Mouse (Mus musculus) liver, adult (tissue): Measurements from ENCODE around the gene Car5a.

ENCODE experiments used
- GATA4 ChIP-seq: IDR thresholded peaks from 2 replicates; pipeline ENCODE4 v1.6.1; 2014; ENCODE audit warnings: mild to moderate bottlenecking, low read length; ENCODE audit not compliant: insufficient replicate concordance

Gene Car5a

DNA sequence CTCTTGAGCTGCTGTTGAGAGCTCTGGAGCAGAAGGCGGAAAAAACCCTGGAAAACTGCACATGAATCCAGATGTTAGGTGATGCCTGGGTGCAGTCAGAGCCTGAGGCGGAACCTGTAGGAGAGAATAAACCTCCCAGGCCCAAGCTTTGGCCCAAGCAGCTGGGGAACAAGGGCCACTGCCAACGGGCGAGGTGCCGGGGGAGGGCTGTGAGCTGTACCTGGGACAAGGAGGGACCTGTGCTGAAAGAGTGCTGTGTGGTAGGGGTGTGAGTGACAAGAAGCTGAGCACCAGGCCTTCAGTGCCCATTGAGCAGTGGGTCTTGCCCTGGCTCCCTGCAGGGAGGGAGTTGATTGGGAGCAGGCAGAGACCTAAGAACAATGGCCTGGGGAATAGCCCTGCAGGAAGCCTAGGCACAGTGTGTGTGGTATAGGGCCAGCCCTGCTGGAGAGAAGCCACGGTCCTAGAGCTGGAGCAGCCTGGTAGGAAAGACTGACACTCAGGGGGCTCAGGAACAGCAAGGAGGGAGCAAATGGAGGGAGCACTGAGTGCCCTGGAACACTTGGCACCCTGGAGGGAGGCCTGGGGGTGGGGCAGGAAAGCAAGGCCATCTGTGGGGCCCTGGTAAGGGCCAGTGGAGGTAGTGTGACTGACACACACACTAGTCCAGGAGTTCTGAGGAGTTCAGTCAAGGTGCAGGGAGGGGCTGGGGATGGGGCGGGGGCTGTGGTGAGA lies 22.2 kb upstream of the Car5a start:
- no peak for TF ChIP-seq GATA4

DNA sequence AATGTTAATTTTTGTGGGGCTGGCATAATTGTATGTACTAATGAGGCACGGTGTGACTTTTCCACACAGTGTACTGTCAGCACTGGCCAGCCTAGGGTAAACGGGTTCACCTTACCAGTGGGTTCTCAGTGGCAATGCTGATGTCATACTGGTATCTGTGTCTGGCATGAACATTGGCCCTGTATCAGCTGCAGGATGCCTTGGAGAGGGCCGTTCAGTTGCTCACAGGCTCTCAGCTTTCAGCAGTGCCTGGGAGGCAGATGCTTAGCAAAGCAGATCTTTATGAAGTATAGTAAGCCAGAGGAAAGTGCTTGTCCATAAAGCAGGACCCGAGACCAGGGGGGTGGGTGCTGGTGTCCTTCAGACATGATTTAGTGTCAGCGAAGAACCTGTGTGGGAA lies 21.4 kb upstream of the Car5a start:
- TF ChIP-seq GATA4, result no peak

DNA sequence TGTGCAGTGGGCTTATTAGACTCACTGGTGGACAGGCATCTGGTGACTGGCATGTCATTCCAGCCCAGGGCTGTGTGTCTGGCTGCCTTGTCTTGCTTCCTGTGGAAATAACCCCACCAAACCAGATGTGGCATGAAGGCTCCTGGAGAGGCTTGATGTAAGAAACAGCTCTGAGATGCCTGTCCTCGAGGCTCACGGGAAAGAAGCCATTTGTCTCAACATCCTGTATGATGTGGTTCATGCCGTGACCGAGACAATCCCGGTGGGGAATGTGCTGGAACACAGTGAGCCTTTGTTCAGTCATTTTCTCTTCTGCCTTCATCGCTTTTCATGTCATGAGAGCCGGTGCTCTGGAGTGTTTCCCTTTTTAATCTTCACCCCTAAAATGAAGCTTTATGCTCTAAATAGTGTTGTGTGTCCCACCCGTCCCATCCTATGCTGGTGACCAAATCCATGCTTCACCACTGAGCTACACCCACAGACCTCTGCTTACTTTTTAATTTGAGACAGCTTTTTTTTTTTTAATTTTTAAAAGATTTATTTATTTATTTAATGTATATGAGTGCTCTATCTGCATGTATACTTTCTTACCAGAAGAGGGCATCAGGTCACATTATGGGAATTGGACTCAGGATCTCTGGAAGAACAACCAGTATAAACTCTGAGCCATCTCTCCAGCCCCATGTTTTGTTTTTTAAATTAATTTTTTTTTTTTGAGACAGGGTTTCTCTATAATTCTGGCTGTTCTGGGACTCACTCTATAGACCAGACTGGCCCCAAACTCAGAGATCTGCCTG lies 20.2 kb upstream of the Car5a start:
- TF ChIP-seq GATA4, result no peak

GRCm38 (mm10) chr8:121962892-121963291 lies 18.2 kb upstream of the Car5a start:
- TF ChIP-seq GATA4, result no peak

GRCm38 (mm10) chr8:121958395-121958794 lies 13.7 kb upstream of the Car5a start:
- no peak for TF ChIP-seq GATA4

- no peak for TF ChIP-seq GATA4
These were observed 11.3 kb upstream of the Car5a start for GRCm38 (mm10) chr8:121955825-121956500.

GRCm38 (mm10) chr8:121954981-121955555 lies 10.4 kb upstream of the Car5a start:
- TF ChIP-seq GATA4, result no peak

- no peak for TF ChIP-seq GATA4
These were observed 9.3 kb upstream of the Car5a start for GRCm38 (mm10) chr8:121953821-121954545.

DNA sequence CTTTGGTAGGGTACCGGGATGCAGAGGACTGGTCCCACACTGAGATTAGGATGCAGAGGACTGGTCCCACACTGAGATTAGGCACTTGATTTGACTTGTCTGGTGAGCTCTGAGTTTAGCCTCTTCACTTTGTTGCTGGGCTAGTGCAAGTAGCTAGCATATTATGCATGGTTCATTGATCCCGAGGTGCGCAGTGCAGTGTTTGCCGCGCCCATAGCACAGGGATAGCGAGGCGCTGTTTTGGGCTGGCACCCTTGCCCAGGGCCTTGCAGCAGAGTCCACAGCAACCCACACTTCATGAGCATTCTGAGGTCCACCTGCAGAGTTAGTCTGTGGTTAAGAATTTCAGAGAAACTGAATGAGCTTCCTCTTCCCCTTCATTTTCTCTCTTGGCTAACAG lies 8.1 kb upstream of the Car5a start:
- no peak for TF ChIP-seq GATA4

- no peak for TF ChIP-seq GATA4
These were observed 7.4 kb upstream of the Car5a start for GRCm38 (mm10) chr8:121952122-121952521.

GRCm38 (mm10) chr8:121951656-121952009 lies 6.9 kb upstream of the Car5a start:
- no peak for TF ChIP-seq GATA4

GRCm38 (mm10) chr8:121950749-121951655 lies 6.3 kb upstream of the Car5a start:
- no peak for TF ChIP-seq GATA4

DNA sequence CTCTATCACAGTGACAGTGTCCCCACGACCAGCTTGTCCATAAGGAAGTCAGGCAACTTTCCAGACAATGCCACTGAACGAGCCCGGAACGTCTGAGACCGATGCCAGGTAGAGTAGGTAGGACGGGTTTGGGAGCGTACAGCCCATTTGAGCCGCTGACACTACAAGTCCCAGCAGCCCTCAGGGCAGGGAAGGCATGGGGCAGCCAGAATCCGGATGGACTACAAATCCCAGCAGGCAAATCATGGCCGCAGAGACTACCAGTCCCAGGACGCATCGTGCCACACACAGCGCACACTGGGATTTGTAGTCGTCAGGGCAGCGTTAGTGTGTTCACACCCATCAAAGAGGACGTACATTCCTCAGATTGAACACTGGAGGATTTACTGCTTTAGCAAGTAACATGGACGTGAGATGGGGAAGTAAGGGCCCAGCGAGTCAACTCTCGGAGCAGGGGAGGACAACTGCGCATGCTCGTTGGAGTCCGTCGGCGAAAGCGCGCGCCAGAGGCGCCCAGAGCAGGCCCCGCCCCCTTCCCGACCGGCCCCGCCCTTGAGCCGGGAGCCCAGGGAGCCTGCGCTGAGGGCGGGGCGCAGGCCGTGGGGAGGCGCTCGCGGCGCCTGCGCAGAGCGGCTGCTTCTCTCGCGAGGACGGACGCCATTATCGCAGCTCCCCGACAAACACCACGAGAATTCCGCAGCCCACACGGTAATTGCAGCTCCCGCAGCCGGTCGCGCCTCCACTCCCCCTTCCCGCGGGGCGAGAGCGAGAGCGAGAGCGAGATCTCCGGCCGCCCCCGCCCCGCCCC lies 5.4 kb upstream of the Car5a start:
- TF ChIP-seq GATA4, result peak; percentile 71; the same call in 1 of the 2 replicates

DNA sequence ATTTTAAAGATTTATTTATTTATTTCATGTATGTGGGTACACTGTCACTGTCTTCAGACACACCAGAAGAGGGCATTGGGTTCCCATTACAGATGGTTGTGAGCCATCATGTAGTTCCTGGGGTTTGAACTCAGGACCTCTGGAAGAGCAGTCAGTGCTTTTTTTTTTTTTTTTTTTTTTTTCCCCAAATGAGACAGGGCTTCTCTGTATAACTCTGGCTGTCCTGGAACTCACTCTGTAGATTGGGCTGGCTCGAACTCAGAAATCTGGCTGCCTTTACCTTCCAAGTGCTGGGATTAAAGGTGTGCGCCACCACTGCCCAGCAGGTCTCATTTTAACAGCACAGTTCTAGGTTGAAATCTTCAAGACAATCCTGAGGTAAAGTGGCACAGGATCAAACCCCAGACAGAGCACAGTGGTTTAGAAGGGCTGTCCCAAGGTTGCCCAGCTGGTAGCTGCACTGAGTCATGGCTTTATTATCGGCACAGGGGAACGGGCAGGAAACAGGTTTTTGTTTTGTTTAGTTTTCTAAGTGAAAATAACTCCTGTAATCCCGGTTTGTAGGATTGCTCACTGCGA lies 4.6 kb upstream of the Car5a start, which contains the start of gene Banp:
TSS of gene Banp (plus strand) at position 529 of the 579 bp plus-strand sequence.
- TF ChIP-seq GATA4, result no peak
